Comparison of ENCODE assay signal across 8 mouse cellular contexts in the genomic region with DNA sequence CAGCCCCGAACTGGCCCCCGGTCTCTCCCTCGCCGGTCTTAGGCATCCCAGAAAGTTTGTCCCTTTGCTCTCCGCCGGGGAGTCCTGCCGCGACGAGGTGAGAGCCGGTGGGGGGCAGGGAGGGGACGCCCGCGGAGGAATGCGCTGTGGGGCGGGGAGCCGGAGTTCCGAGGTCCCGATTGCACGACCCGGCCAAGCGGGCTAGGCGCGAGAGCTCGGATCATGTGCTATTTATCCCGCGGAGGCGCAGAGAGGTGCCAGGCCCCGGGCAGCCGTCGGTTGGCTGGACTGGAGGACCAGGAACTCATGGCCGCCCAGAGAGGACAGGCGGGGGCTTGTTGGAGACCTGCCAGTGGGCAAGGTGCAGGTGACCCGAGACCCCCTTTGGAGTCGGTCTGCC. TPM values are rescaled to one million over a fixed set of nuclear protein-coding genes. Genes with fewer than 3 reads are reported as not detected.
DNase-seq lines count a peak whose midpoint lies in the region; ATAC-seq and TF ChIP-seq lines count a peak whose summit lies in the region.

No protein-coding gene starts in this region.

- no peak for TF ChIP-seq POLR2A in testis, adult 2 months (IDR thresholded peaks at IDR 0.05; ENCODE audit: control insufficient read depth, low read depth, low read length)

- peak; percentile 54 to 63 for DNase-seq in B cell, adult 2 months
- peak; percentile 76 to 87 for DNase-seq in adrenal gland, postnatal 36 days

- no peak for TF ChIP-seq CTCF in testis, adult 2 months (IDR thresholded peaks at IDR 0.05; ENCODE audit: control insufficient read depth, insufficient read depth, insufficient replicate concordance, low read depth, low read length)

- no peaks in the 10 kb centered on the region for H3K9me3 ChIP-seq in erythroblast, embryonic 14.5 days (ENCODE audit: control insufficient read depth, low read length)
- no peaks in the 10 kb centered on the region for H3K9me3 ChIP-seq in heart, embryonic 12.5 days (replicated peaks)
- no peaks in the 10 kb centered on the region for H3K9me3 ChIP-seq in kidney, embryonic 16.5 days (ENCODE audit: low read length)
- no peaks in the 10 kb centered on the region for H3K9me3 ChIP-seq in liver, embryonic 16.5 days (replicated peaks; ENCODE audit: control insufficient read depth, low read length)
- H3K9me3 ChIP-seq in neural tube, embryonic 12.5 days: no peaks in the 10 kb centered on the region

- peak; percentile 47 for ATAC-seq in heart, embryonic 12.5 days (ENCODE audit: insufficient number of reproducible peaks, low FRiP score)
- peak; percentile 46 for ATAC-seq in kidney, embryonic 16.5 days (ENCODE audit: low FRiP score, low TSS enrichment)
- peak; percentile 20 for ATAC-seq in liver, embryonic 16.5 days (ENCODE audit: low read depth)
- ATAC-seq in neural tube, embryonic 12.5 days (ENCODE audit: low FRiP score, low read depth): peak; percentile 52

- 0% methylated on average over 34 of the region's 34 CpGs for WGBS in heart, embryonic 12.5 days
- WGBS in kidney, embryonic 16.5 days: under 1% methylated on average over 34 of the region's 34 CpGs
- WGBS in liver, embryonic 16.5 days (ENCODE audit: insufficient replicate concordance): 0% methylated on average over 33 of the region's 34 CpGs
- WGBS in neural tube, embryonic 12.5 days: under 1% methylated on average over 34 of the region's 34 CpGs

- H3K9ac ChIP-seq in heart, embryonic 12.5 days: peak overlapping the region; percentile 95
- peak overlapping the region; percentile 94 for H3K9ac ChIP-seq in kidney, embryonic 16.5 days (replicated peaks; ENCODE audit: low read length)
- peak overlapping the region; percentile 76 for H3K9ac ChIP-seq in liver, embryonic 16.5 days (ENCODE audit: low read depth, low read length)
- peak overlapping the region; percentile 89 for H3K9ac ChIP-seq in neural tube, embryonic 12.5 days

- H3K4me2 ChIP-seq in heart, embryonic 12.5 days: peak overlapping the region; percentile 89
- H3K4me2 ChIP-seq in kidney, embryonic 16.5 days (replicated peaks; ENCODE audit: low read depth, low read length): peak overlapping the region; percentile 74
- peak overlapping the region; percentile 77 for H3K4me2 ChIP-seq in liver, embryonic 16.5 days (ENCODE audit: low read depth, low read length)
- peak overlapping the region; percentile 75 for H3K4me2 ChIP-seq in neural tube, embryonic 12.5 days (replicated peaks)

- peaks cover 22% of the 10 kb centered on the region for H3K36me3 ChIP-seq in erythroblast, embryonic 14.5 days (ENCODE audit: control insufficient read depth)
- H3K36me3 ChIP-seq in heart, embryonic 12.5 days: peaks cover 26% of the 10 kb centered on the region
- peaks cover 21% of the 10 kb centered on the region; the same call in 1 of the 2 replicates for H3K36me3 ChIP-seq in kidney, embryonic 16.5 days (ENCODE audit: insufficient read depth, low read length)
- peaks cover 5% of the 10 kb centered on the region; the same call in 1 of the 2 replicates for H3K36me3 ChIP-seq in liver, embryonic 16.5 days (ENCODE audit: control insufficient read depth, insufficient read depth)
- H3K36me3 ChIP-seq in neural tube, embryonic 12.5 days: peaks cover 25% of the 10 kb centered on the region
- H3K36me3 ChIP-seq in testis, adult 2 months (ENCODE audit: control insufficient read depth, insufficient read depth, low read length): no peaks in the 10 kb centered on the region

- peaks cover 24% of the 10 kb centered on the region for H3K4me1 ChIP-seq in erythroblast, embryonic 14.5 days (ENCODE audit: control insufficient read depth)
- peaks cover 29% of the 10 kb centered on the region for H3K4me1 ChIP-seq in heart, embryonic 12.5 days (replicated peaks)
- peaks cover 19% of the 10 kb centered on the region for H3K4me1 ChIP-seq in kidney, embryonic 16.5 days (ENCODE audit: insufficient read depth, low read length)
- peaks cover 17% of the 10 kb centered on the region for H3K4me1 ChIP-seq in liver, embryonic 16.5 days (ENCODE audit: control insufficient read depth, low read depth, low read length)
- H3K4me1 ChIP-seq in neural tube, embryonic 12.5 days: peaks cover 22% of the 10 kb centered on the region
- H3K4me1 ChIP-seq in testis, adult 2 months (ENCODE audit: control insufficient read depth, insufficient read depth, low read length): peaks cover 11% of the 10 kb centered on the region

- peak overlapping the region; percentile 95 for H3K27ac ChIP-seq in heart, embryonic 12.5 days (ENCODE audit: poor library complexity, severe bottlenecking)
- H3K27ac ChIP-seq in kidney, embryonic 16.5 days (ENCODE audit: low read length): peak overlapping the region; percentile 97
- peak overlapping the region; percentile 86 for H3K27ac ChIP-seq in liver, embryonic 16.5 days (ENCODE audit: low read length)
- 0 out of 2 replicates have a peak overlapping the region, but pooled peaks have one; percentile 76 for H3K27ac ChIP-seq in neural tube, embryonic 12.5 days
- H3K27ac ChIP-seq in testis, adult 2 months (ENCODE audit: control insufficient read depth, insufficient read depth, low read depth, low read length): peak overlapping the region; percentile 81

- H3K4me3 ChIP-seq in erythroblast, embryonic 14.5 days (replicated peaks): peak overlapping the region; percentile 86
- H3K4me3 ChIP-seq in heart, embryonic 12.5 days: peak overlapping the region; percentile 84
- peak overlapping the region; percentile 96 for H3K4me3 ChIP-seq in kidney, embryonic 16.5 days (ENCODE audit: low read length)
- peak overlapping the region; percentile 68 for H3K4me3 ChIP-seq in liver, embryonic 16.5 days (ENCODE audit: low read depth, low read length)
- peak overlapping the region; percentile 82 for H3K4me3 ChIP-seq in neural tube, embryonic 12.5 days
- H3K4me3 ChIP-seq in testis, adult 2 months (ENCODE audit: control insufficient read depth, low read depth, low read length): peak overlapping the region; percentile 96

- peaks cover 22% of the 10 kb centered on the region for H3K27me3 ChIP-seq in erythroblast, embryonic 14.5 days (ENCODE audit: control insufficient read depth)
- H3K27me3 ChIP-seq in heart, embryonic 12.5 days (replicated peaks): no peaks in the 10 kb centered on the region
- no peaks in the 10 kb centered on the region for H3K27me3 ChIP-seq in kidney, embryonic 16.5 days (ENCODE audit: insufficient read depth, low read length)
- peaks cover 9% of the 10 kb centered on the region for H3K27me3 ChIP-seq in liver, embryonic 16.5 days (ENCODE audit: control insufficient read depth, insufficient read depth, low read depth, low read length)
- no peaks in the 10 kb centered on the region for H3K27me3 ChIP-seq in neural tube, embryonic 12.5 days (replicated peaks)
- no peaks in the 10 kb centered on the region for H3K27me3 ChIP-seq in testis, adult 2 months (ENCODE audit: control insufficient read depth, insufficient read depth, low read length)

RNA-seq across cellular contexts. Expression of a gene that starts 0.3 kb away (rescaled TPM):
- 100 to 1,000 TPM; 178 to 195 TPM for total RNA-seq in adrenal gland, postnatal 36 days (2021)
- polyA plus RNA-seq in erythroblast, embryonic 14.5 days (2012): 0.31 and 0.32 TPM in 2 replicates
- 3.9 and 4.5 TPM in 2 replicates for polyA plus RNA-seq in heart, embryonic 12.5 days (2016; fragmentation: Nextera tagmentation; extraction: Ambion mirVana)
- 2.5 and 3.5 TPM in 2 replicates for polyA plus RNA-seq in kidney, embryonic 16.5 days (2015; fragmentation: Nextera tagmentation; extraction: Ambion mirVana)
- polyA plus RNA-seq in liver, embryonic 16.5 days (2015; fragmentation: Nextera tagmentation; extraction: Ambion mirVana): 0.77 and 1.1 TPM in 2 replicates
- polyA plus RNA-seq in neural tube, embryonic 12.5 days (2016; fragmentation: Nextera tagmentation; extraction: Ambion mirVana): 2.3 and 2.8 TPM in 2 replicates
- 5.7 and 6.6 TPM in 2 replicates for polyA plus RNA-seq in testis, adult 2 months (2012; rRNA removed)

RNA-seq across cellular contexts. Expression of a gene that starts 0.7 kb away (rescaled TPM):
- 10 to 100 TPM in 1 of 2 experiments, 1 to 10 TPM in 1; 9.5 to 12.2 TPM for total RNA-seq in adrenal gland, postnatal 36 days (2021)
- not detected in 2 replicates for polyA plus RNA-seq in erythroblast, embryonic 14.5 days (2012)
- polyA plus RNA-seq in heart, embryonic 12.5 days (2016; fragmentation: Nextera tagmentation; extraction: Ambion mirVana): 1.7 and 1.8 TPM in 2 replicates
- 1.3 and 1.6 TPM in 2 replicates for polyA plus RNA-seq in kidney, embryonic 16.5 days (2015; fragmentation: Nextera tagmentation; extraction: Ambion mirVana)
- 1.1 and 1.4 TPM in 2 replicates for polyA plus RNA-seq in liver, embryonic 16.5 days (2015; fragmentation: Nextera tagmentation; extraction: Ambion mirVana)
- 0.71 and 0.86 TPM in 2 replicates for polyA plus RNA-seq in neural tube, embryonic 12.5 days (2016; fragmentation: Nextera tagmentation; extraction: Ambion mirVana)
- polyA plus RNA-seq in testis, adult 2 months (2012; rRNA removed): 19.6 and 21.0 TPM in 2 replicates

RNA-seq across cellular contexts. Expression of a gene that starts 12.7 kb away (rescaled TPM):
- 10 to 100 TPM; 36.5 to 45.7 TPM for total RNA-seq in adrenal gland, postnatal 36 days (2021)
- 0.30 and 0.36 TPM in 2 replicates for polyA plus RNA-seq in erythroblast, embryonic 14.5 days (2012)
- 10.9 and 16.5 TPM in 2 replicates for polyA plus RNA-seq in heart, embryonic 12.5 days (2016; fragmentation: Nextera tagmentation; extraction: Ambion mirVana)
- polyA plus RNA-seq in kidney, embryonic 16.5 days (2015; fragmentation: Nextera tagmentation; extraction: Ambion mirVana): 12.7 and 17.0 TPM in 2 replicates
- polyA plus RNA-seq in liver, embryonic 16.5 days (2015; fragmentation: Nextera tagmentation; extraction: Ambion mirVana): 3.0 and 4.3 TPM in 2 replicates
- polyA plus RNA-seq in neural tube, embryonic 12.5 days (2016; fragmentation: Nextera tagmentation; extraction: Ambion mirVana): 15.2 and 16.7 TPM in 2 replicates
- polyA plus RNA-seq in testis, adult 2 months (2012; rRNA removed): 10.3 and 10.6 TPM in 2 replicates

RNA-seq across cellular contexts. Expression of a gene that starts 31.4 kb away (rescaled TPM):
- 10 to 100 TPM; 87.1 to 88.1 TPM for total RNA-seq in adrenal gland, postnatal 36 days (2021)
- 11.0 and 18.1 TPM in 2 replicates for polyA plus RNA-seq in erythroblast, embryonic 14.5 days (2012)
- polyA plus RNA-seq in heart, embryonic 12.5 days (2016; fragmentation: Nextera tagmentation; extraction: Ambion mirVana): 164 and 170 TPM in 2 replicates
- 206 and 209 TPM in 2 replicates for polyA plus RNA-seq in kidney, embryonic 16.5 days (2015; fragmentation: Nextera tagmentation; extraction: Ambion mirVana)
- 57.5 and 59.7 TPM in 2 replicates for polyA plus RNA-seq in liver, embryonic 16.5 days (2015; fragmentation: Nextera tagmentation; extraction: Ambion mirVana)
- 154 and 158 TPM in 2 replicates for polyA plus RNA-seq in neural tube, embryonic 12.5 days (2016; fragmentation: Nextera tagmentation; extraction: Ambion mirVana)
- 44.5 and 47.9 TPM in 2 replicates for polyA plus RNA-seq in testis, adult 2 months (2012; rRNA removed)

RNA-seq across cellular contexts. Expression of a gene that starts 43.6 kb away (rescaled TPM):
- 10 to 100 TPM; 21.2 to 35.5 TPM for total RNA-seq in adrenal gland, postnatal 36 days (2021)
- polyA plus RNA-seq in erythroblast, embryonic 14.5 days (2012): 0.74 and 0.78 TPM in 2 replicates
- polyA plus RNA-seq in heart, embryonic 12.5 days (2016; fragmentation: Nextera tagmentation; extraction: Ambion mirVana): 238 and 239 TPM in 2 replicates
- 23.1 and 28.0 TPM in 2 replicates for polyA plus RNA-seq in kidney, embryonic 16.5 days (2015; fragmentation: Nextera tagmentation; extraction: Ambion mirVana)
- 11.6 and 22.1 TPM in 2 replicates for polyA plus RNA-seq in liver, embryonic 16.5 days (2015; fragmentation: Nextera tagmentation; extraction: Ambion mirVana)
- 19.3 and 20.1 TPM in 2 replicates for polyA plus RNA-seq in neural tube, embryonic 12.5 days (2016; fragmentation: Nextera tagmentation; extraction: Ambion mirVana)
- 85.9 and 101 TPM in 2 replicates for polyA plus RNA-seq in testis, adult 2 months (2012; rRNA removed)

Comparison
In these comparisons a context has a peak if more than half of its experiments do, and no peak if none do; other contexts are left out.
1. Peak in every context shown above with its lines: DNase-seq, ATAC-seq, H3K4me3 ChIP-seq and H3K27ac ChIP-seq.